Mouse (Mus musculus) inflammation-experienced regulatory T-cells, adult 6 months (primary cell): Measurements from ENCODE around the gene Polrmt. TPM values are rescaled to one million over a fixed set of nuclear protein-coding genes. Genes with fewer than 3 reads are reported as not detected.

Experiments
- ATAC-seq: one replicate; pipeline ENCODE4 v1.8.0; 2017
- polyA plus RNA-seq, 3 experiments: library from polyadenylated mRNA; unstranded; fragments of 100-300 nt; shearing (Covaris generic); gene quantifications; one replicate each; pipeline ENCODE4 v1.2.1; 2017

The Polrmt gene
- polyA plus RNA-seq, 3 experiments from 2014 or later, result 10.6 to 19.2 (median 17.1) TPM

DNA sequence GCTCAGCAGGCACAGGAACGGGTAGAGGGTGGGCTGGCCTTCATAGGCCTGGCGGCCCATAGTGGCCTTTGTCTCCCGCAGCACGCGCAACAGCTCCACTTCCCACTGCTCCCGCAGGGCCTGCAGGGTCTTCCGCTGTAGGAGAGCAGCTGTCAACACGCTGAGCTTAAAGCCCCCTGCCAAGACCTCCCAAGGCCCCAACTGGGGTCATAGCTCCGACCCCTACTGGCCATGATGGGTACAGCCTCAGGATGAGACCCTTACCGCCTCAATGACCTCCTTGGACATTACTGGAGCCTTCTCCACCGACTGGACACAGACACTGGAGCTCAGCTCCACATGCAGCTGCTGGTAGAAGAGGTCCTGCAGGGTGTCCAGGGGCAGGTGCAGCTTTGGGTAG, 5.5 kb downstream of the Polrmt start:
- no peak for ATAC-seq

DNA sequence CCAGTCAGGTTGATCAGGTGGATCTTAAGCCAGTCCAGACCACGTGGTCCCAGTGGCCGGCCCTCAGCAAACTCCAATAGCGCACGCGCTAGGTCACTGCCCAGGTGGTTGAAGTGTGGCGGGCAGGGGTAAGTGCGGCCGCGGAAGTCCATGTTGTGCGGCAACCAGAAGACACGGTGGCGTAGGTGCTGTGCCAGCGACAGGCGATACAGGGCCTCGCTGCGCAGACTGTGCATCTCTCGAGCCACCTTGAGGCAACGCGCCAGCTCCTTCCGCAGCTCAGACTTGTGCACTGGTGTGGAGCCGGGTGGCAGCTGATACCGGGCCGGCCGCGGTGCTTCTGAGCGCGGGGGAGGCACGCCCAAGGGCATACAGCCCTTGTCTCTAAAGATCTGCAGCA, 7.1 kb downstream of the Polrmt start:
- ATAC-seq, result no peak

DNA sequence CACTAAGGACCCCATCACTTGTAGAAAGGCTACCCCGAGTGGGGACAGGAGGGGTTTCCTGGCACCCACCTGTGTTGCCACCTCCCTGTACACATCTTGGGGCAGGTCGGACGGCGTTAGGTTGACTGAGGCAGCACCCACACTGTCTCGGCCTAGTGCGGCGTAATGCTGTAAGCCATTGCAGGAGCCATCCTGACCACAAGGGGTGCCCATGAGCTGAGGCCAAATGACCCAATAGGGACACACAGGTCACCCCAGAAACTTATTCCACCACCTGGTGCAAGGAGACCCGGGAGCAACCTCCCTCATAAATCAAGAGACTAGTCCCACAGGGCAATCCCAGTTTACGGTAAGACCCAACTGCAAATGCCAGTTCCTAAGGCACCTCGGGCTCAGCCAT, 8.1 kb downstream of the Polrmt start:
- ATAC-seq, result no peak

DNA sequence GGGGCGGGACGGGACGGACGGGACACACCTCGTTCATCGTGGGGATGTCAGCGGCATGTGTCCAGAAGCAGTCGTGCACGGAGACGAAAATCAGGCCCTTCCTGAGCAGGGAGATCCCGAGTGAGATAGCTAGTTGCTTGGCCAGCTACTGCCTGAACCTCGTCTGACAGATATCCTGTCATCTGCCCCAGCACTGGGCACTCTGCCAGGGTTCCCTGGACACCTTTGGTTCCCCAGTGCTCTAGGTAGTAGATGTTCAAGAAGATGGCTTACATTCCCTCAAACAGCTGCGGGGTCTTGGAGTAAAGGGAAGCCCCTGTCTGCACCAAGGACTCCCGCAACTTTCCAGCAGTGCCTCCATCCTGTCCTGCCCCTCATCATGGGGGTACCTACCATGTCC, 9.7 kb downstream of the Polrmt start:
- ATAC-seq, result no peak

DNA sequence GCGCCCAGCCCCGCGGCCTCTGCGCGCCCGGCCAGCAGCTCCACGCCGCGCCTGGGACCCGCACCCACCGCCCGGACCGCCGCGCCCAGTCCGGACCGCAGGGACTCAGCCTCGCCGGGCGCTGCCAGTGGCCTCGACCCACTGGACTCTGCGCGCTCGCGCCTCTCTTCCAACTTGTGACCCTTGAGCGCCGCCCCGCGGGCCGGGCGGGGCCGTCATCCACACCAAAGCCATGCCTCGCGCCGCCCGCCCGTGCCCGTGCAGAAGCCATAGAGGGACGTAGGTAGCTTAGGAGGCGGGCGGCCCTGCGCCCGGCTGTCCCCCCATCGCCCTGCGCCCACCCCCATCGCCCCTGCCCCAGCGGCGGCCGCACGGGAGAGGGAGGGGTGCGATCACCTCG, 11.0 kb downstream of the Polrmt start:
- no peak for ATAC-seq

DNA sequence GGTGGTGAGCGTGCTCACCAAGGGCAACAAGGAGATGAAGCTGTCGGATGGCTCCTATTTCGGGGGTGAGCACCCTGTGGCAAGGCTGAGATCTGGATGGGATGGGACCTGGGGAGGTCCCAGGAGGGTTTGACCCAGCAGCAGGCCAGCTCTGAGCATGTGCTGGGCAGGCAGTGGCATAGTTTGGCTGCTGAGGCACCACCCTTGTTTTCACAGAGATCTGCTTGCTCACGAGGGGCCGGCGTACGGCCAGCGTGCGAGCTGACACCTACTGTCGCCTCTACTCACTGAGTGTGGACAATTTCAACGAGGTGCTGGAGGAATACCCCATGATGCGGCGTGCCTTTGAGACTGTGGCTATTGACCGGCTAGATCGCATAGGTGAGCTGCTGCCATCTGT, 12.5 kb downstream of the Polrmt start:
- no peak for ATAC-seq

DNA sequence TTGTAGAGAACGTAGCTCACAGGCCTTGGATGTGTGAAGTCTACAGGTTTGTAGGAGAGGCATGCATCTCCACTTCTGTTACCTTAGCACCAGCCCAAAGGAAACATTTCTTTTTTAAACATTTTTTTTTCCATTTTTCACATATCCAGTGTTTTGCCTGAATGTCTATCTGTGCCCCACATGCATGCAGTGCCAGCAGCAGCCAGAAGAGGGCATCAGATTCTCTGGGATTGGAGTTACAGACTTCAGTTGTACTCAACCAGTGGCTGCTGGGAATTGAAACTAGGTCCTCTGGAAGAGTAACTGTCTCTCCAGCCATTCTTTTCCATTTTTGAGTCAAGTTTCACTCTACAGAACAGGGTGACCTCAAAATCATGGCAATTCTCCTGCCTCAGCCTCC, 13.9 kb downstream of the Polrmt start:
- ATAC-seq, result no peak

DNA sequence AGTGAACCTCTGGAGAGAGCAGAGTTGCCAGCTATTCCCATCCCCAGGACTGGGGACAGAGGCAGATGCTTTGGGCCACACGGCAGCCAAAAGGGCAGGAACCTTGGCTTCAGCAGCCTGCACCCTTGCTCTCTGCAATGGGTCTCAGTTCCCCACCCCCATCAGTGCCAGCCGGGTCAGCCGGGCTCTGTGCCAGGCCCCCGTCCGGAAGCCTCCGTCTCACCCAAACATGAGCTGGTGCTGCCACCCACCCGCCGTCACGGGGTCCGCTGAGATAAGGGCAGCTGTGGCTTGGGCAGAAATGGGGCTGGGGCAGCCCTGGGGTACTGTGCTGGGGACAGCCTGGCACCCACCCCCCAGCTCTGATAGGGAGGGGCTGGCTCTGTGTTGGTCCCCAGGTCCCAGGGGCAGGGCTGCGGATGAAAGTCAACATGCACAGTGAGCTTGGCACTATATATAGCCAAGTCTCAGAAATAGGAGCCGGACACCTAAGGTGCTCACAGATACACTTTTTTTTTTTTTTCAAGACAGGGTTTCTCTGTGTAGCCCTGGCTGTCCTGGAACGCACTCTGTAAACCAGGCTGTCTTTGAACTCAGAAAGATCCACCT, 16.9 kb downstream of the Polrmt start:
- ATAC-seq, result no peak

DNA sequence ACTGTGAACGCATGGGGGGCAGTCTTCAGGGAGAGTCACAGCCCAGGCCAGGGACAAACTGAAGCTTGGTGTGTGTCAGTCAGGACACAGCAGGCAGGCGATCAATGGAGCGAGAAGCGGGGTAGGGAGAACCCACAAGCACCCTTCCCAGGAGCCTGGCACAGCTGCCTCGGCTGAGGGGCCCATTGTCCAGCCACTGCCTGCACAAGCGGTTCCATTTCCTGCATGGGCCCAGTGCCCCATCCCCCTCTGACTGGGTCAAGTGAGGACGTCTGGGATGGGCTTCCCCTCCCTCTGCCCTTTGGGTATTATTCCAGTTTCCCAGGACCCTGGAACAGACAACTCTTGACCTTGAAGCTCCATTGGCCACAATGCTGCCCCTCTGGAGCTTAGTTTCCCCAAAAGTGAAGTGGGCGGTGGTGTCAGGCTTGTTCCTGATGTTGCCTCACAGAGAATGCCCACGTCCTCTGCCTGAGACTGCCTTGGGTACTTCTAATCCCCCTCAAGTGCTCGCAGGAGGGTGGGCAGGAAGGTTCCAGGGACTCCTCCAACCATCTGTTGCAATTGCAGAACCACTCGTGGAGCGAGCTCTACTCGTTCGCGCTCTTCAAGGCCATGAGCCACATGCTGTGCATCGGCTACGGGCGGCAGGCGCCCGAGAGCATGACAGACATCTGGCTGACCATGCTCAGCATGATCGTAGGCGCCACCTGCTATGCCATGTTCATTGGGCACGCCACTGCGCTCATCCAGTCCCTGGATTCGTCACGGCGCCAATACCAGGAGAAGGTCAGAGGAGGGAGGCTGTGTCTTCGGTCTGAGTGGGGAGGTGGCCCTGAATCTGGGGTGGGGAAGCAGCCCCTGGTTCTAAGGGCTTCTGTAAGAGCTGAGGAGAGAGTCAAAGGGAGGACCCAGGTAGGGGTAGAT, 17.8 kb downstream of the Polrmt start:
- no peak for ATAC-seq

DNA sequence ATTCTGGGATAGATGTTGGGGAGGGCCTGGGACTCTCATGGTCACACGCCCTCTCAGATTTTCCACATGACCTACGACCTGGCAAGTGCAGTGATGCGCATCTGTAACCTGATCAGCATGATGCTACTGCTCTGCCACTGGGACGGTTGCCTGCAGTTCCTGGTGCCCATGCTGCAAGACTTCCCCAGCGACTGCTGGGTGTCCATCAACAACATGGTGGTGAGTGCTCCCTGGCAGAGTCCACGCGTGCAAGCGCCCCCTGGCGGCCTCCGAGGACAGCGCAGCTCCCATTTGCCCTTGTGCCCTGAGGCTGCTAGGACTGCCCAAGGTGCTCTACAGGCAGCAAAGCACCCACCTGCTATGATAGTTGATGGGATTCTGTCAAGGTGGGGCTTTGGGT, 20.3 kb downstream of the Polrmt start:
- no peak for ATAC-seq

DNA sequence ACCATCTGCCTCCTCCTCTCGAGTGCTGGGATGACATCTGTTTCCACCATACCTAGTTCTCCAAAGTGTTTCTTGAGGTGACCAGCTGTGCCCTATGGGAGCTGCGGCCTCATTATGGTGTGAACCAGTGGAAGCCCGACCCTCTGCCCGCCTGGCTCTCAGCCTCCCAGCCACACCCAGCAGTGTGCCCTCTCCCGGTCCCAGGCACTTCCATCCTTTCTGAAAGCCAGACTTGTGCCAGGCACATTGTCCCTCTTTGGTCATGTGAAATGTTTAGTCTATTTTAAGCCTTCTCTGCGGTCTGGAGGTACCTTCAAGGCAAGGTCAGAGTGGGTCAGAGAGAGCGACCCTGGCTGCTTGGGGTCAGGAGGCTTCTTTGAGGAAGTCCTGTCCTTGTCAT, 22.7 kb downstream of the Polrmt start:
- ATAC-seq, result no peak

DNA sequence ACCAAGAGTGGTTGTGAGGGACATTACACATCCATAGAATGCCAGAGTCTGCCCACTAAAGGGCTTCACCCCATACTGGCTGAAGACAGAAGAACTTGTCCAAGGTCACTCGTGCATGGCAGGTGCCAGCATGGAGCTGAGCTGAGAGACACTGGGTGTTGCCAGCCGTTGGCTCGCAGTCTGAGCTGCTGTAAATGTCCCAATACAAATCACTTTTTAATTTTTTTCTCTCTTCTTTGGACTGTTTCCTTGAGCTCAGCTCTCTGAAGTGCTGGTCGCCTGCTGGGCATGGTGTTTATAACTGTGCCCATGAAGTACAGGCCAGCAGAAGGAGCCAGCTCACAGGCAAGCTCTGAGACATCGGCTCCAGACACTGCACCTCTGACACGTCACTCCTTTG, 23.3 kb downstream of the Polrmt start:
- no peak for ATAC-seq

DNA sequence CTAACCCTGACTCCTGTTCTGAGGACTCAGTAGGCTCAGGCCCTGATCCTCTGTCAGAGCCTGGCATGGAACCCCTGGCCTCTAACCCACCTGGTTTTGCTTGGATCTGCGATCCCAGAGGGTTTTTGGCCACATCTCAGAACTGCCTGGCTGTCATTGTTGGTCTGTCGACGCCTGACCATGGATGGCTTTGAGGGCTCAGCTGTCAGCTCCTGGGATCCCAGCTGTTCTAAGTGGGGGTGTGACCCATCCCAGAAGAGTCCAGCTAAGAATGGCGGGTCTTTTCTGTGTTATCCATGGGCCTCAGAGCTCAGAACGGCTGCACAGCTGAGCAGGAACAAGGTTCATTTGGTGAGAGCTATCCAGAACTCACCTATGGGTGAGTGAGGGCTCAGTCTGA, 25.3 kb downstream of the Polrmt start:
- ATAC-seq, result no peak

DNA sequence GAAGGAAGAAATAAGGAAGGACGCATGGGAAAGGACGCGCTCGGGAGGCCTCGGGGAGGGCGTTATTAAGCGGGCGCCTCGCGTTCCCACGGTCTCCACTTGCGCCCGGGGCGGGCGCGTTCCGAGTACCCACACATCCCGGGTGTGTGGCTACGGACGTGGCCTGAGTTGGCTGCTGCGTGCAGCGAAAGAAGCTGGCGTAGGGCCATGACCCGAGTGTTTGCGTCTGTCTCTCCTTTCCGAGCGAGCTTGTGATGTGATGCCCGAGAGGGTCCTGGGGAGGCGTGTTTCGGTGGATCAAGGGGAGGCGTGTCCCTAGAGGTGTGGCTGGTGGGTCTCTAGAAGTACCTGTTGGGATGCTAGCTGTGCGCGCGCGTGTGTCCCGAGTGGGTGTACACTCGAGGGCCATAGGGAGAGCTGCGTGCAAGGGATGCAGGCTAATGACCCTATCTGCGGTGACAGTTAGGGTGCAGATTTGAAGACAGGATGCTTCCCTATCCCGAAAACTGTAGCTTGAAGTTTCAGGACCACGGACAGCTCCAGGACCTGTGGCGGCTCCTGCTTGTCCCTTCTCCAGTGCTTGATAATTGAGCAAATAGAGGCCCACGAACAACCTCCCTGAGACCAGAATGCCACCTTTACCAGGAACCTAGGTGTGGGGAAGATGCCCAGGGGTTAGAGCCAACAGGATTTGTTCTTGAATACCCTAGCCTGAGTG, 28.6 kb downstream of the Polrmt start:
- ATAC-seq, result no peak

DNA sequence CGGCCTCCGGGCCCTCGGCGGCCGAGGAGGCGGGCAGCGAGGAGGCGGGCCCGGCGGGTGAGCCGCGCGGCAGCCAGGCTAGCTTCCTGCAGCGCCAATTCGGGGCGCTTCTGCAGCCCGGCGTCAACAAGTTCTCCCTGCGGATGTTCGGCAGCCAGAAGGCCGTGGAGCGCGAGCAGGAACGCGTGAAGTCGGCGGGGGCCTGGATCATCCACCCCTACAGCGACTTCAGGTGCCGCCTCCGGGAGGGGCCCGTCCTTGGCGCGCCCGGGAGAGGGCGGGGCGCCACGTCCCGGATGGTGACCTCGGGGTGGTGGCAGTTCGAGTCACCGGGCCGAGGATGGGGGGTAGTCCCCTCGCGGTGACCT, 29.4 kb downstream of the Polrmt start:
- ATAC-seq, result no peak

DNA sequence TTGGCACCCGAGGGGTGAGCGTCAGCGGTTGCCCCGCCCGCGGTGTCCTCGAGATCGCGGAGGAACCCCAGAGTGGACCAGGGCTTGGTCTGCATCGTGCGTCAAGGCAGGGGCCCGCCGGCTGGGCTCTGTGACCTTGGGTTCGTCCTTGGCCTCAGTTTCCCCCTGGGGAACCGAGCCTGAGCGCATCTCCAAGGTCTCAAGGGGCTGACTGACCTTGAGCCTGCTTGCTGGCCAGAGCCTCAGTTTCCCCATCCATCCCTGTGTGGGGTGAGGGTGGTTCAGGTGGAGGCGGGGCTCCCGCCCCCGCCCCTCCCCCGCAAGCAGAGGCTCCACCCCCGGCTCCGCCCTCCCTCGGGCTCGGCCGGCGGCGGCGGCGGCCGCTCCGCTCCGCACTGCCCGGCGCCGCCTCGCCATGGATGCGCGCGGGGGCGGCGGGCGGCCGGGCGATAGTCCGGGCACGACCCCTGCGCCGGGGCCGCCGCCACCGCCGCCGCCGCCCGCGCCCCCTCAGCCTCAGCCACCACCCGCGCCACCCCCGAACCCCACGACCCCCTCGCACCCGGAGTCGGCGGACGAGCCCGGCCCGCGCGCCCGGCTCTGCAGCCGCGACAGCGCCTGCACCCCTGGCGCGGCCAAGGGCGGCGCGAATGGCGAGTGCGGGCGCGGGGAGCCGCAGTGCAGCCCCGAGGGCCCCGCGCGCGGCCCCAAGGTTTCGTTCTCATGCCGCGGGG, 30.0 kb downstream of the Polrmt start, which contains the start of gene Hcn2:
Gene Hcn2 (plus strand): TSS at position 381 of the 734 bp plus-strand sequence.
- ATAC-seq, result no peak

DNA sequence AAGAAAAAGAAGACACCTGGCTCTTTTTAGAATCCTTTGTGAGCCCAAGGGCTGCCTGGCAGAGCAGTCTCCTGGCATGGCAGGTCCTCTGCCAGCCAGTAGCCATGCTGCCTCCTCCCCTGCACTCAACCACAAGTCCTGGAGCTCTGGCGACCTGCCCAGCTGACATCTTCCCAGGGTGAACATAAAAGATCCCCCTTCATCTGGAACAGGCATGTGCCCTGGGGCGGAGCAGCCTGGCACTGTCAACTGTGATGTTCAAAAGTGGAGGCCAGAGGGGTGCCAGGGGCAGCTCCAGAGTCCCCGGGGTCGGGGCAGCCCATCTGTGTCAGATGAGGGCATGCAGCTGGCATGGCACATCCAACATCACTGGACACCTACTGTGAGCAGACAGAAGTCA, 31.4 kb downstream of the Polrmt start:
- ATAC-seq, result no peak

DNA sequence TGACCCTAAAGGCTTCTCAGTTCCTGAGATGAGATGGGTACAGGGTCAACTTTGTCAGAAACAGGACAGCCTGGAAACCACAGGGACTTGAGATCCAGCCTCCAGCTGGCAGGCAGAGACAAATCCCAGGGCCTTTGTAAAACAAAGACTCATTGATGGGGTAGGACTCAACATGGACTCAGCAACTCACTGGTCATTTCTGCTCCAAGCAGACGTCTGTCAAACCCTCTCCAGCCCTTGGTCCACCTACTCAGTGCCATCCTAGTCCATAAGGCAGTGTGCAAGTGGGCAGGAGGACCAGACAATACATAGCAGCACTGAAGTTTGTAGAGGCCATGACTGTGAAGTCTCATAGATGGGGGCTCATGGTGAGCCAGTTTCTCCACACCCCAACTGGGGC, 33.2 kb downstream of the Polrmt start:
- ATAC-seq, result no peak

DNA sequence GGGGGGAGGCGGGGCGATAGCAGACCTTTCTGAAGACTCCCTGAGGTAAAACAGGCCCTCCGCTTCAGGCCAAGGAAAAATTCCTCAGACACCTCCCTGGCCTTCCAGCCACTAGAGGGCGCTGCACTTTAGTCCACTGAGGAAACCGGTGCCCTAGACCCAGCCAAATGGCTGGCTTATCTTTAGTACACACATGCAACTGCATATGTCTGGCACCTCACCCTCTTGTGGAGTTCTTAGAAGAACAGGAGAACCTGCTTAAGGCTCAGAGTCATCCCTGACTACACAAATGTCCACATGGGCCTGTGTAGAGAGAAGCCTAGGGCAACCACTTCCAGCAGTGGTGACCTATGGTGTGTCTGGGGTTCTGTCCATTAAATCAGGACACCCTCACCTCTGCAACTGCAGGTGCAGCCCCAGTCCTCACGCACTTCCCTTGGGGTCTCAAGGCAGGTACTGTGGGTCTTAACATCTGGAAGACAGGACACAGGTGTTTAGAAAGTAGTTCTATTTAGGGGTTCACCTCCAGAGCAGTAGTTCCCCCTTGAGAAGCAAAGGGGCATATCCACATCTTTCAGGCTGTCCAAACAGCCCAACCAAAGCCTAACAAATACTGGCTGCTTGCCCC, 33.8 kb downstream of the Polrmt start:
- peak; percentile 41 for ATAC-seq

DNA sequence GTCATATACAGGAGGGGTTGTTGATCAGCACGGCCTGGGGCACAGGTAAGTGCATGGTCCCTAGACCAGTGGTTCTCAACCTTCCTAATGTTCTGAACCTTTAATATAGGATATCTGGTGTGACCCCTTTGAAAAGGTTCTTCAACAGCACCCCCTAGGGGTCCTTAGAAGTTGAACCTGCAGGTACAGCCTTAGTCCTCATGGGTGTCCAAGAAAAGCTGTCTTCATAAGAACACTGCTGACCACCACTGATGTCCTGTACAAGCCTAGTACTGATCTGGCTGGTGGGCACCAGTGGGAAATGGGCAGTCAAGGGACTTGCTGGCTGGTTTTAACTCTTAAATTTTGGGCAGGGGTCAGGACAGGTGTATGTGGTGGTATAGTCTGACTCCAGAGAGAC, 34.4 kb downstream of the Polrmt start:
- ATAC-seq, result no peak

DNA sequence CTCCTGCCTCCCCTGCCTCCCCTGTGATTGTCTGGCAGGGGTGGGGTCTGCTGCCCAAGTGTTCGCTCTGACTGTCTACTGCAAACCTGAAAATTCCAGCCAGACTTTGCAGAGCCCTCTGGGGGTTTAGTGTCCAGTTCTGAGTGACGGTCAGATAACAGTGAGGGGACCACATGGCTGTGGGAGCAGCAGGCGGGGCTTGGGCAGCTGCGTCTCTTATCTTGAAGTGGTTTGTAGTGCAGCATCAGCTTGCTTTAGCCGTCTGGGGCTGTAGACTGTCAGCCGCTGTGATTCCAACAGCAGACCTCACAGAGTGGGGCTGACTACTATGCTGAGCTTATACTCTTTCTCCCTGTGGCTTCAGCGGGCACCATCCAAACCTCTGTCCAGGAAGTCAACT, 37.1 kb downstream of the Polrmt start:
- no peak for ATAC-seq

DNA sequence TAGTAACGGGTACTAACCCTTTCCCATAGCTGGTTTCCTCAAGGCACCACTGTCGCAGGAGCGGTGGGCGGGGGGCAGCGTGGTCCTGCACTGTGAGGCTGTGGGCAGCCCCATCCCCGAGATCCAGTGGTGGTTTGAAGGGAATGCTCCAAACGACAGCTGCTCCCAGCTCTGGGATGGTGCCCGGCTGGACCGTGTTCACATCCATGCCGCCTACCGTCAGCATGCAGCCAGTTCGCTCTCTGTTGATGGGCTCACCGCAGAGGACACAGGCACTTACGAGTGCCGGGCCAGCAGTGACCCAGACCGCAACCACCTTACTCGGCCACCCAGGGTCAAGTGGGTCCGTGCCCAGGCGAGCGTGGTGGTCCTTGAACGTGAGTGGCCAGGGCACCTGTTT, 37.7 kb downstream of the Polrmt start:
- no peak for ATAC-seq

DNA sequence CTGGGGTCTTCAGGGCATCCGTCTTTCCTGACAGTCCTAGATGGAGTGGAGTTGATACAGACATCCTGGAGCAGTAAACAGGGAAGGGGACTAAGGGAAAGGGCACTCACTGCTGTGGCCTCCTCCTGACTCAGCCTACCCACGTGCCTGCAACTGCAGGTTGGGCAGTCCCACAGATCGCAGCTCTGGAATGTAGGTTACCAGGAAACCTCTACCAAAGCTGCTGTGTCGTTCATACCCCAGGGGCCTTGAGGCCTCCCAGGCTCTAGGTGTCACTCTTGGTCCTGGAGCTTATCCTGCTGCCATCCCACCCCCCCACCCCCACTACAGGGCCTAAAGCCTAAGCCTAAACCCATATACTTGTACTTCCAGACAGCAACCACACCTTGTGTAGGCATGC, 38.6 kb downstream of the Polrmt start:
- ATAC-seq, result no peak
